ENCODE assay signal across 9 mouse cellular contexts in genomic region chr2:26487322-26488021, GRCm38 (mm10). TPM values are rescaled to one million over a fixed set of nuclear protein-coding genes. Genes with fewer than 3 reads are reported as not detected.
DNase-seq lines count a peak whose midpoint lies in the region; ATAC-seq and TF ChIP-seq lines count a peak whose summit lies in the region.
"Had no signal": no experiment of that assay in that cellular context is flagged by ENCODE, and none has a peak within 500 bp of the region (broad histone marks: within the 10 kb centered on the region; RNA-seq: fewer than 3 reads in every experiment).

No protein-coding gene starts in this region.

- H3K27me3 ChIP-seq in lung, embryonic 14.5 days (ENCODE audit: insufficient read depth, low read length) = no peaks in the 10 kb centered on the region
- H3K27me3 ChIP-seq in embryonic facial prominence, embryonic 15.5 days = no peaks in the 10 kb centered on the region
- no peaks in the 10 kb centered on the region for H3K27me3 ChIP-seq in hindbrain, embryonic 10.5 days (ENCODE audit: insufficient read depth, poor library complexity, severe bottlenecking)
- H3K27me3 ChIP-seq in limb, embryonic 14.5 days (ENCODE audit: control insufficient read depth, insufficient read depth, low read length) = no peaks in the 10 kb centered on the region
- H3K27me3 ChIP-seq in small intestine, adult 2 months (ENCODE audit: control insufficient read depth, insufficient read depth, low read length) = no peaks in the 10 kb centered on the region
- H3K27me3 ChIP-seq in thymus, adult 2 months (ENCODE audit: control insufficient read depth, insufficient read depth, low read length) = no peaks in the 10 kb centered on the region
- H3K27me3 ChIP-seq: Patski had no signal

- no peaks in the 10 kb centered on the region for H3K9me3 ChIP-seq in lung, embryonic 14.5 days (ENCODE audit: low read depth, low read length)
- no peaks in the 10 kb centered on the region for H3K9me3 ChIP-seq in embryonic facial prominence, embryonic 15.5 days (replicated peaks)
- no peaks in the 10 kb centered on the region for H3K9me3 ChIP-seq in hindbrain, embryonic 10.5 days
- no peaks in the 10 kb centered on the region for H3K9me3 ChIP-seq in limb, embryonic 14.5 days (ENCODE audit: control insufficient read depth, low read length)

- 31% methylated on average over 18 of the region's 18 CpGs for WGBS in lung, embryonic 14.5 days
- 42% methylated on average over 18 of the region's 18 CpGs for WGBS in embryonic facial prominence, embryonic 15.5 days
- WGBS in hindbrain, embryonic 10.5 days = 14% methylated on average over 18 of the region's 18 CpGs
- 33% methylated on average over 18 of the region's 18 CpGs for WGBS in limb, embryonic 14.5 days
- 25% methylated on average over 18 of the region's 18 CpGs for WGBS in small intestine, adult 2 months
- 94% methylated on average over 18 of the region's 18 CpGs for WGBS in thymus, adult 2 months

- peak overlapping the region; percentile 91 for H3K27ac ChIP-seq in lung, embryonic 14.5 days (ENCODE audit: low read depth)
- peak overlapping the region; percentile 69 for H3K27ac ChIP-seq in embryonic facial prominence, embryonic 15.5 days (replicated peaks)
- H3K27ac ChIP-seq in hindbrain, embryonic 10.5 days = peak overlapping the region; percentile 97
- peak overlapping the region; percentile 53 for H3K27ac ChIP-seq in limb, embryonic 14.5 days (replicated peaks; ENCODE audit: low read depth, low read length)
- peak overlapping the region; percentile 31; the same call in 1 of the 2 replicates for H3K27ac ChIP-seq in small intestine, adult 2 months (ENCODE audit: insufficient read depth, low read depth, low read length)
- no peak overlapping the region for H3K27ac ChIP-seq in thymus, adult 2 months (ENCODE audit: control insufficient read depth, insufficient read depth, low read length)

- no peak for TF ChIP-seq CTCF in lung, embryonic 14.5 days (IDR thresholded peaks at IDR 0.05; ENCODE audit: low read depth)
- no peak for TF ChIP-seq CTCF in small intestine, adult 2 months (IDR thresholded peaks at IDR 0.05; ENCODE audit: extremely low read depth, insufficient read length, insufficient replicate concordance, low read depth, low read length)
- no peak for TF ChIP-seq CTCF in thymus, adult 2 months (IDR thresholded peaks at IDR 0.05; ENCODE audit: borderline replicate concordance, control insufficient read depth, extremely low read depth, insufficient read depth, low read length, poor library complexity)

- TF ChIP-seq POLR2A in limb, embryonic 14.5 days (IDR thresholded peaks at IDR 0.05; ENCODE audit: borderline replicate concordance, extremely low read depth, insufficient read depth, insufficient read length) = no peak
- TF ChIP-seq POLR2A in small intestine, adult 2 months (IDR thresholded peaks at IDR 0.05; ENCODE audit: low read depth, low read length) = no peak
- TF ChIP-seq POLR2A in thymus, adult 2 months (IDR thresholded peaks at IDR 0.05; ENCODE audit: control insufficient read depth, extremely low read depth, insufficient read depth, low read length, poor library complexity) = no peak

- no peak overlapping the region; the same call in none of the 2 replicates for H3K9ac ChIP-seq in lung, embryonic 14.5 days
- H3K9ac ChIP-seq in embryonic facial prominence, embryonic 15.5 days = no peak overlapping the region
- H3K9ac ChIP-seq in limb, embryonic 14.5 days (ENCODE audit: low read depth, low read length, severe bottlenecking) = no peak overlapping the region

- DNase-seq in lung, embryonic 14.5 days = peak; percentile 70
- DNase-seq in lung, postnatal 4 days = no peak
- peak; percentile 67 for DNase-seq in hindbrain, embryonic 10.5 days (ENCODE audit: low spot score)
- DNase-seq in limb, embryonic 14.5 days (ENCODE audit: low spot score) = no peak
- no peak for DNase-seq in thymus, adult 2 months
- DNase-seq in lung, postnatal 25 days (ENCODE audit: low spot score) = no peak

- H3K4me1 ChIP-seq in lung, embryonic 14.5 days (ENCODE audit: insufficient read depth) = peaks cover 66% of the 10 kb centered on the region
- peaks cover 95% of the 10 kb centered on the region for H3K4me1 ChIP-seq in embryonic facial prominence, embryonic 15.5 days
- peaks cover 99% of the 10 kb centered on the region for H3K4me1 ChIP-seq in hindbrain, embryonic 10.5 days (replicated peaks)
- H3K4me1 ChIP-seq in limb, embryonic 14.5 days (ENCODE audit: control insufficient read depth, insufficient read depth, low read length) = peaks cover 53% of the 10 kb centered on the region
- peaks cover 56% of the 10 kb centered on the region for H3K4me1 ChIP-seq in small intestine, adult 2 months (ENCODE audit: control insufficient read depth, insufficient read depth, insufficient read length, low read length)
- peaks cover 65% of the 10 kb centered on the region for H3K4me1 ChIP-seq in thymus, adult 2 months (replicated peaks; ENCODE audit: control insufficient read depth, insufficient read depth, low read length)

- peak; percentile 26; the same call in 1 of the 2 replicates for ATAC-seq in lung, embryonic 14.5 days (ENCODE audit: insufficient read depth)
- ATAC-seq in embryonic facial prominence, embryonic 15.5 days (ENCODE audit: insufficient number of reproducible peaks, low FRiP score, low TSS enrichment, low read depth) = no peak
- 0 out of 2 replicates have a peak, but pooled peaks have one; percentile 12 for ATAC-seq in limb, embryonic 14.5 days (ENCODE audit: low FRiP score, low read depth)
- ATAC-seq: Patski had no signal

- peak overlapping the region; percentile 26; the same call in 1 of the 2 replicates for H3K4me2 ChIP-seq in lung, embryonic 14.5 days
- peak overlapping the region; percentile 15 for H3K4me2 ChIP-seq in embryonic facial prominence, embryonic 15.5 days (replicated peaks)
- 0 out of 2 replicates have a peak overlapping the region, but pooled peaks have one; percentile 9 for H3K4me2 ChIP-seq in limb, embryonic 14.5 days (replicated peaks; ENCODE audit: low read depth, low read length, severe bottlenecking)

- H3K4me3 ChIP-seq in lung, embryonic 14.5 days (ENCODE audit: low read depth, low read length) = no peak overlapping the region
- no peak overlapping the region for H3K4me3 ChIP-seq in embryonic facial prominence, embryonic 15.5 days (replicated peaks)
- peak overlapping the region; percentile 43 for H3K4me3 ChIP-seq in hindbrain, embryonic 10.5 days
- H3K4me3 ChIP-seq in limb, embryonic 14.5 days (replicated peaks; ENCODE audit: low read length) = no peak overlapping the region
- H3K4me3 ChIP-seq in small intestine, adult 2 months (ENCODE audit: low read depth, low read length) = no peak overlapping the region
- H3K4me3 ChIP-seq in thymus, adult 2 months (ENCODE audit: control insufficient read depth, insufficient read depth, low read length) = no peak overlapping the region

- H3K36me3 ChIP-seq in lung, embryonic 14.5 days (ENCODE audit: insufficient read depth) = peaks cover 23% of the 10 kb centered on the region
- H3K36me3 ChIP-seq in embryonic facial prominence, embryonic 15.5 days = peaks cover 16% of the 10 kb centered on the region
- H3K36me3 ChIP-seq in hindbrain, embryonic 10.5 days = peaks cover 56% of the 10 kb centered on the region
- H3K36me3 ChIP-seq in limb, embryonic 14.5 days (ENCODE audit: control insufficient read depth, insufficient read depth, low read length) = peaks cover 20% of the 10 kb centered on the region
- peaks cover 5% of the 10 kb centered on the region; the same call in 1 of the 2 replicates for H3K36me3 ChIP-seq in small intestine, adult 2 months (ENCODE audit: control insufficient read depth, insufficient read depth, low read length)
- H3K36me3 ChIP-seq in thymus, adult 2 months (ENCODE audit: control insufficient read depth, insufficient read depth, low read length) = peaks cover 5% of the 10 kb centered on the region; the same call in 1 of the 2 replicates

RNA-seq across cellular contexts. Expression of gene Notch1, which starts 29.0 kb away (rescaled TPM):
- polyA plus RNA-seq in lung, embryonic 14.5 days (2014; fragmentation: Nextera tagmentation; extraction: Ambion mirVana) = 37.7 and 44.0 TPM in 2 replicates
- 26.0 and 30.3 TPM in 2 replicates for polyA plus RNA-seq in embryonic facial prominence, embryonic 15.5 days (2015; fragmentation: Nextera tagmentation; extraction: Ambion mirVana)
- 39.1 and 46.4 TPM in 2 replicates for polyA plus RNA-seq in hindbrain, embryonic 10.5 days (2016; fragmentation: Nextera tagmentation; extraction: Ambion mirVana)
- polyA plus RNA-seq in limb, embryonic 14.5 days (2012; rRNA removed) = 28.1 and 40.2 TPM in 2 replicates
- polyA plus RNA-seq in limb, embryonic 14.5 days (2014; fragmentation: Nextera tagmentation; extraction: Ambion mirVana) = 44.5 and 47.0 TPM in 2 replicates
- polyA plus RNA-seq in small intestine, adult 2 months (2012; rRNA removed) = 19.6 and 21.6 TPM in 2 replicates
- polyA plus RNA-seq in thymus, adult 2 months (2012; rRNA removed) = 159 and 219 TPM in 2 replicates

RNA-seq across cellular contexts. Expression of gene Sec16a, which starts 42.5 kb away (rescaled TPM):
- 36.0 and 36.5 TPM in 2 replicates for polyA plus RNA-seq in lung, embryonic 14.5 days (2014; fragmentation: Nextera tagmentation; extraction: Ambion mirVana)
- polyA plus RNA-seq in embryonic facial prominence, embryonic 15.5 days (2015; fragmentation: Nextera tagmentation; extraction: Ambion mirVana) = 25.9 and 27.0 TPM in 2 replicates
- polyA plus RNA-seq in hindbrain, embryonic 10.5 days (2016; fragmentation: Nextera tagmentation; extraction: Ambion mirVana) = 25.2 and 28.9 TPM in 2 replicates
- polyA plus RNA-seq in limb, embryonic 14.5 days (2012; rRNA removed) = 62.5 and 73.3 TPM in 2 replicates
- 47.1 and 47.6 TPM in 2 replicates for polyA plus RNA-seq in limb, embryonic 14.5 days (2014; fragmentation: Nextera tagmentation; extraction: Ambion mirVana)
- 72.4 and 105 TPM in 2 replicates for polyA plus RNA-seq in small intestine, adult 2 months (2012; rRNA removed)
- 129 and 147 TPM in 2 replicates for polyA plus RNA-seq in thymus, adult 2 months (2012; rRNA removed)

Comparison
In these comparisons a context has a peak if more than half of its experiments do, and no peak if none do; other contexts are left out.
1. DNase-seq: peak in lung, embryonic 14.5 days (single experiment) and hindbrain, embryonic 10.5 days (single experiment); none in lung, postnatal 4 days (0 of 2), limb, embryonic 14.5 days (single experiment), thymus, adult 2 months (single experiment) and lung, postnatal 25 days (single experiment).
2. Peak in every context shown above with its lines, with median percentiles within 50 percentile points of each other: H3K4me2 ChIP-seq.